Mouse (Mus musculus) kidney, postnatal 10 days (tissue): Measurements from ENCODE around the gene Madcam1.

ENCODE experiments used
- DNase-seq: peaks from one replicate; pipeline ENCODE4 v3.0.0; 2021; ENCODE audit warnings: mixed read lengths

Gene Madcam1

GRCm38 (mm10) chr10:79712499-79713126 lies 48.3 kb downstream of the Madcam1 start:
- peak; percentile 89 for DNase-seq

DNA sequence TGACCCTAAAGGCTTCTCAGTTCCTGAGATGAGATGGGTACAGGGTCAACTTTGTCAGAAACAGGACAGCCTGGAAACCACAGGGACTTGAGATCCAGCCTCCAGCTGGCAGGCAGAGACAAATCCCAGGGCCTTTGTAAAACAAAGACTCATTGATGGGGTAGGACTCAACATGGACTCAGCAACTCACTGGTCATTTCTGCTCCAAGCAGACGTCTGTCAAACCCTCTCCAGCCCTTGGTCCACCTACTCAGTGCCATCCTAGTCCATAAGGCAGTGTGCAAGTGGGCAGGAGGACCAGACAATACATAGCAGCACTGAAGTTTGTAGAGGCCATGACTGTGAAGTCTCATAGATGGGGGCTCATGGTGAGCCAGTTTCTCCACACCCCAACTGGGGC lies 48.8 kb downstream of the Madcam1 start:
- no peak for DNase-seq

- no peak for DNase-seq
These were observed 50.6 kb downstream of the Madcam1 start for GRCm38 (mm10) chr10:79714996-79715395.

GRCm38 (mm10) chr10:79716254-79716987 lies 52.1 kb downstream of the Madcam1 start, which contains the start of gene Hcn2:
Hcn2 (plus strand) TSS chr10:79716634.
- no peak for DNase-seq

DNA sequence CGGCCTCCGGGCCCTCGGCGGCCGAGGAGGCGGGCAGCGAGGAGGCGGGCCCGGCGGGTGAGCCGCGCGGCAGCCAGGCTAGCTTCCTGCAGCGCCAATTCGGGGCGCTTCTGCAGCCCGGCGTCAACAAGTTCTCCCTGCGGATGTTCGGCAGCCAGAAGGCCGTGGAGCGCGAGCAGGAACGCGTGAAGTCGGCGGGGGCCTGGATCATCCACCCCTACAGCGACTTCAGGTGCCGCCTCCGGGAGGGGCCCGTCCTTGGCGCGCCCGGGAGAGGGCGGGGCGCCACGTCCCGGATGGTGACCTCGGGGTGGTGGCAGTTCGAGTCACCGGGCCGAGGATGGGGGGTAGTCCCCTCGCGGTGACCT lies 52.6 kb downstream of the Madcam1 start:
- peak; percentile 41 for DNase-seq

DNA sequence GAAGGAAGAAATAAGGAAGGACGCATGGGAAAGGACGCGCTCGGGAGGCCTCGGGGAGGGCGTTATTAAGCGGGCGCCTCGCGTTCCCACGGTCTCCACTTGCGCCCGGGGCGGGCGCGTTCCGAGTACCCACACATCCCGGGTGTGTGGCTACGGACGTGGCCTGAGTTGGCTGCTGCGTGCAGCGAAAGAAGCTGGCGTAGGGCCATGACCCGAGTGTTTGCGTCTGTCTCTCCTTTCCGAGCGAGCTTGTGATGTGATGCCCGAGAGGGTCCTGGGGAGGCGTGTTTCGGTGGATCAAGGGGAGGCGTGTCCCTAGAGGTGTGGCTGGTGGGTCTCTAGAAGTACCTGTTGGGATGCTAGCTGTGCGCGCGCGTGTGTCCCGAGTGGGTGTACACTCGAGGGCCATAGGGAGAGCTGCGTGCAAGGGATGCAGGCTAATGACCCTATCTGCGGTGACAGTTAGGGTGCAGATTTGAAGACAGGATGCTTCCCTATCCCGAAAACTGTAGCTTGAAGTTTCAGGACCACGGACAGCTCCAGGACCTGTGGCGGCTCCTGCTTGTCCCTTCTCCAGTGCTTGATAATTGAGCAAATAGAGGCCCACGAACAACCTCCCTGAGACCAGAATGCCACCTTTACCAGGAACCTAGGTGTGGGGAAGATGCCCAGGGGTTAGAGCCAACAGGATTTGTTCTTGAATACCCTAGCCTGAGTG lies 53.4 kb downstream of the Madcam1 start:
- DNase-seq, result peak; percentile 91
